Mouse (Mus musculus) heart, embryonic 11.5 days (tissue): ENCODE measurements around the gene Hacd1. TPM values are rescaled to one million over a fixed set of nuclear protein-coding genes. Genes with fewer than 3 reads are reported as not detected.

Source experiments
- ATAC-seq: fragments of 200-750 bp; cut with Nextera tagmentation; replicated peaks from 2 replicates; pipeline ENCODE4 v1.8.0; 2017; ENCODE audit warnings: moderate library complexity; ENCODE audit not compliant: insufficient number of reproducible peaks, low FRiP score, low TSS enrichment
- H3K27ac ChIP-seq: fragments of 300-500 bp; sonication (generic); 2 replicates; pipeline ENCODE4 v1.5.1; 2014; ENCODE audit warnings: mild to moderate bottlenecking, low read depth, low read length
- H3K27me3 ChIP-seq: fragments of 300-500 bp; sonication (generic); 2 replicates; pipeline ENCODE4 v1.6.1; 2014; ENCODE audit warnings: mild to moderate bottlenecking, low read length, mixed read lengths; ENCODE audit not compliant: control insufficient read depth, insufficient read depth
- H3K36me3 ChIP-seq: fragments of 300-500 bp; sonication (generic); 2 replicates; pipeline ENCODE4 v1.6.1; 2014; ENCODE audit warnings: mild to moderate bottlenecking, low read length, moderate library complexity, mixed read lengths; ENCODE audit not compliant: control insufficient read depth, insufficient read depth
- H3K4me1 ChIP-seq: fragments of 300-500 bp; sonication (generic); 2 replicates; pipeline ENCODE4 v1.6.1; 2014; ENCODE audit warnings: low read length; ENCODE audit not compliant: control insufficient read depth, insufficient read depth
- H3K4me2 ChIP-seq: fragments of 300-500 bp; sonication (generic); 2 replicates; pipeline ENCODE4 v1.6.1; 2014; ENCODE audit warnings: mild to moderate bottlenecking, moderate library complexity
- H3K4me3 ChIP-seq: fragments of 300-500 bp; sonication (generic); 2 replicates; pipeline ENCODE4 v1.5.1; 2014; ENCODE audit warnings: low read depth, low read length
- H3K9ac ChIP-seq: fragments of 300-500 bp; sonication (generic); 2 replicates; pipeline ENCODE4 v1.6.1; 2014; ENCODE audit warnings: mild to moderate bottlenecking, low read depth, low read length, moderate library complexity
- H3K9me3 ChIP-seq: fragments of 300-500 bp; sonication (generic); replicated peaks from 2 replicates; pipeline ENCODE4 v1.6.1; 2016; ENCODE audit warnings: low read length; ENCODE audit not compliant: control insufficient read depth
- WGBS: fragments of 180-500 bp; shearing (Covaris S2); extraction: QIAGEN DNeasy Blood & Tissue Kit; methylation state at CpG from one replicate; pipeline ENCODE4 v1.1.7; 2014; ENCODE audit not compliant: insufficient replicate concordance; 5-methylcytosine and 5-hydroxymethylcytosine counted together
- polyA plus RNA-seq: library from polyadenylated mRNA; unstranded; fragments of >200 nt; fragmentation: Nextera tagmentation; extraction: Ambion mirVana; gene quantifications from 2 replicates; pipeline ENCODE4 v1.2.1, GENCODE M21; 2014

Gene Hacd1
- polyA plus RNA-seq, 1 experiment from 2014 or later, result 260 TPM

GRCm38 (mm10) chr2:13808008-13808407 is 247.9 kb downstream of the Hacd1 start:
- Histone ChIP-seq H3K27ac (no peak overlapping the region), H3K36me3 (no peaks in the 10 kb centered on the region), H3K9me3 (no peaks in the 10 kb centered on the region), H3K4me2 (no peak overlapping the region), H3K27me3 (no peaks in the 10 kb centered on the region), H3K4me1 (no peaks in the 10 kb centered on the region), H3K9ac (no peak overlapping the region), H3K4me3 (no peak overlapping the region)
- 64% methylated on average over 4 of the region's 4 CpGs for WGBS
- no peak for ATAC-seq

- no peak overlapping the region for H3K4me2 ChIP-seq
- ATAC-seq, result no peak
- H3K4me1 ChIP-seq, result no peaks in the 10 kb centered on the region
- H3K9me3 ChIP-seq, result no peaks in the 10 kb centered on the region
- H3K36me3 ChIP-seq, result no peaks in the 10 kb centered on the region
- no peaks in the 10 kb centered on the region for H3K27me3 ChIP-seq
- 83% methylated on average over 3 of the region's 3 CpGs for WGBS
- no peak overlapping the region for H3K9ac ChIP-seq
- H3K4me3 ChIP-seq, result no peak overlapping the region
- H3K27ac ChIP-seq, result no peak overlapping the region
Observed at GRCm38 (mm10) chr2:13806120-13806519, 249.8 kb downstream of the Hacd1 start.

GRCm38 (mm10) chr2:13800639-13801038 is 255.3 kb downstream of the Hacd1 start:
- no peak overlapping the region for H3K4me3 ChIP-seq
- H3K4me1 ChIP-seq, result no peaks in the 10 kb centered on the region
- no peak overlapping the region for H3K9ac ChIP-seq
- H3K9me3 ChIP-seq, result no peaks in the 10 kb centered on the region
- H3K4me2 ChIP-seq, result no peak overlapping the region
- no peak overlapping the region for H3K27ac ChIP-seq
- 76% methylated on average over 2 of the region's 2 CpGs for WGBS
- H3K27me3 ChIP-seq, result peaks cover under 1% of the 10 kb centered on the region; the same call in 1 of the 2 replicates
- H3K36me3 ChIP-seq, result no peaks in the 10 kb centered on the region
- ATAC-seq, result no peak

Other genes starting within 250 kb of the Hacd1 start
- 63.3 and 76.9 TPM in 2 replicates for gene Stam, start 18.0 kb upstream of the Hacd1 start, polyA plus RNA-seq
- 0.07 TPM in 1 of 2 replicates, not detected in the other for gene Tmem236, start 118.4 kb upstream of the Hacd1 start, polyA plus RNA-seq
- 1.2 and 1.7 TPM in 2 replicates for gene Mrc1, start 173.3 kb upstream of the Hacd1 start, polyA plus RNA-seq